9 mouse cellular contexts compared by ENCODE assay signal in genomic region chr2:58565267-58565666, GRCm38 (mm10). TPM values are rescaled to one million over a fixed set of nuclear protein-coding genes. Genes with fewer than 3 reads are reported as not detected.
A peak's percentile ranks its signal among the peaks of the same experiment; 100 is the strongest.
DNase-seq lines count a peak whose midpoint lies in the region; ATAC-seq and TF ChIP-seq lines count a peak whose summit lies in the region.
"Had no signal": no experiment of that assay in that cellular context is flagged by ENCODE, and none has a peak within 500 bp of the region (broad histone marks: within the 10 kb centered on the region; RNA-seq: fewer than 3 reads in every experiment).

No protein-coding gene starts in this region.

- H3K27me3 ChIP-seq in liver, adult 2 months (ENCODE audit: control insufficient read depth, insufficient read depth, low read length) = no peaks in the 10 kb centered on the region
- H3K27me3 ChIP-seq in heart, embryonic 15.5 days = no peaks in the 10 kb centered on the region
- no peaks in the 10 kb centered on the region for H3K27me3 ChIP-seq in midbrain, embryonic 14.5 days (ENCODE audit: control insufficient read depth, insufficient read depth, low read length)

- intact Hi-C loops in left cerebral cortex, postnatal 14 days (cut with DNase I) = loop anchor here (5.0 kb wide), 3 partner anchors 77 to 102 kb away; no protein-coding TSS in a partner anchor

- no peak for TF ChIP-seq POLR2A in liver, adult 2 months (IDR thresholded peaks at IDR 0.05; ENCODE audit: extremely low read depth, insufficient read depth, low read length)
- TF ChIP-seq POLR2A in embryonic fibroblast, embryonic 13.5 days (IDR thresholded peaks at IDR 0.05; ENCODE audit: low read depth, low read length) = no peak

- WGBS in liver, adult 2 months = 9% methylated on average over 6 of the region's 6 CpGs
- WGBS in heart, embryonic 15.5 days = 21% methylated on average over 6 of the region's 6 CpGs
- 54% methylated on average over 6 of the region's 6 CpGs for WGBS in midbrain, embryonic 14.5 days

- H3K9ac ChIP-seq in liver, adult 2 months (ENCODE audit: low read depth, low read length) = 0 out of 2 replicates have a peak overlapping the region, but pooled peaks have one; percentile 0
- H3K9ac ChIP-seq in heart, embryonic 15.5 days = peak overlapping the region; percentile 93
- H3K9ac ChIP-seq in midbrain, embryonic 14.5 days (replicated peaks; ENCODE audit: low read length) = peak overlapping the region; percentile 95

- peaks cover 37% of the 10 kb centered on the region; the same call in 1 of the 2 replicates for H3K79me2 ChIP-seq in liver, adult 2 months (ENCODE audit: control insufficient read depth, insufficient read depth, low read length)

- ATAC-seq in heart, embryonic 15.5 days (replicated peaks; ENCODE audit: insufficient number of reproducible peaks, insufficient read depth, low FRiP score, low read depth) = peak; percentile 16; the same call in 1 of the 2 replicates
- no peak for ATAC-seq in midbrain, embryonic 14.5 days (ENCODE audit: low FRiP score, low TSS enrichment)

- H3K9me3 ChIP-seq in heart, embryonic 15.5 days (replicated peaks) = no peaks in the 10 kb centered on the region
- H3K9me3 ChIP-seq in midbrain, embryonic 14.5 days (ENCODE audit: control insufficient read depth, low read length) = no peaks in the 10 kb centered on the region

- H3K4me3 ChIP-seq in liver, adult 2 months (ENCODE audit: insufficient read depth, low read depth, low read length) = peak overlapping the region; percentile 10; the same call in 1 of the 2 replicates
- peak overlapping the region; percentile 99 for H3K4me3 ChIP-seq in embryonic fibroblast, embryonic 13.5 days (ENCODE audit: insufficient read depth, low read length)
- H3K4me3 ChIP-seq in heart, embryonic 15.5 days = peak overlapping the region; percentile 97
- H3K4me3 ChIP-seq in midbrain, embryonic 14.5 days (replicated peaks; ENCODE audit: low read depth, low read length) = peak overlapping the region; percentile 79

- TF ChIP-seq CTCF in liver, adult 2 months (IDR thresholded peaks at IDR 0.05; ENCODE audit: low read depth, low read length) = no peak
- no peak for TF ChIP-seq CTCF in embryonic fibroblast, embryonic 13.5 days (IDR thresholded peaks at IDR 0.05; ENCODE audit: borderline replicate concordance, insufficient read depth, low read length)

- peak overlapping the region; percentile 2 for H3K27ac ChIP-seq in liver, adult 2 months (replicated peaks; ENCODE audit: insufficient read depth, low read depth, low read length)
- H3K27ac ChIP-seq in embryonic fibroblast, embryonic 13.5 days (ENCODE audit: insufficient read depth, low read length) = no peak overlapping the region
- H3K27ac ChIP-seq in heart, embryonic 15.5 days = peak overlapping the region; percentile 99
- H3K27ac ChIP-seq in midbrain, embryonic 14.5 days (replicated peaks; ENCODE audit: low read depth, low read length) = no peak overlapping the region

- peaks cover 39% of the 10 kb centered on the region for H3K4me1 ChIP-seq in liver, adult 2 months (ENCODE audit: control insufficient read depth, insufficient read depth, low read length)
- peaks cover 22% of the 10 kb centered on the region for H3K4me1 ChIP-seq in embryonic fibroblast, embryonic 13.5 days (ENCODE audit: control insufficient read depth, insufficient read depth, low read length)
- H3K4me1 ChIP-seq in heart, embryonic 15.5 days (replicated peaks) = peaks cover 55% of the 10 kb centered on the region
- peaks cover 32% of the 10 kb centered on the region for H3K4me1 ChIP-seq in midbrain, embryonic 14.5 days (ENCODE audit: control insufficient read depth, insufficient read depth, low read length)

- peak; percentile 62 for DNase-seq in liver, adult 2 months (ENCODE audit: extremely low read depth, low read depth, low spot score)
- no peak for DNase-seq in liver
- DNase-seq in left cerebral cortex, postnatal 14 days (ENCODE audit: low spot score in 2 of 2) = peak; percentile 42 to 60
- DNase-seq in midbrain, embryonic 14.5 days = no peak
- no peak for DNase-seq in thymus, postnatal 36 days
- DNase-seq in ovary, postnatal 14 days (ENCODE audit: low spot score) = no peak

- H3K4me2 ChIP-seq in heart, embryonic 15.5 days = peak overlapping the region; percentile 66
- peak overlapping the region; percentile 75 for H3K4me2 ChIP-seq in midbrain, embryonic 14.5 days (ENCODE audit: low read length)

- no peaks in the 10 kb centered on the region for H3K36me3 ChIP-seq in liver, adult 2 months (ENCODE audit: control insufficient read depth, insufficient read depth, low read length)
- H3K36me3 ChIP-seq in heart, embryonic 15.5 days = no peaks in the 10 kb centered on the region
- no peaks in the 10 kb centered on the region for H3K36me3 ChIP-seq in midbrain, embryonic 14.5 days (ENCODE audit: control insufficient read depth, insufficient read depth, low read length)
- H3K36me3 ChIP-seq: G1E had no signal

RNA-seq across cellular contexts. Expression of gene Acvr1, which starts 1.7 kb away (rescaled TPM):
- 8.4 and 9.0 TPM in 2 replicates for total RNA-seq in liver, adult 2 months (2014; rRNA removed)
- polyA plus RNA-seq in liver, adult 2 months (2012; rRNA removed) = 4.3 and 5.7 TPM in 2 replicates
- polyA plus RNA-seq in embryonic fibroblast, embryonic 13.5 days (2011; ENCODE audit: insufficient read length, low read depth, missing spikeins) = 47.6 and 57.1 TPM in 2 replicates
- 8.6 and 8.8 TPM in 2 replicates for polyA plus RNA-seq in heart, embryonic 15.5 days (2015; fragmentation: Nextera tagmentation; extraction: Ambion mirVana)
- total RNA-seq in left cerebral cortex, postnatal 14 days (2021) = 10 to 100 TPM; 32.7 to 33.8 TPM
- polyA plus RNA-seq in midbrain, embryonic 14.5 days (2014; fragmentation: Nextera tagmentation; extraction: Ambion mirVana) = 5.6 and 7.5 TPM in 2 replicates
- polyA plus RNA-seq: G1E had no signal

RNA-seq across cellular contexts. Expression of gene Upp2, which starts 1.8 kb away (rescaled TPM):
- total RNA-seq in liver, adult 2 months (2014; rRNA removed) = 1,501 and 1,754 TPM in 2 replicates
- polyA plus RNA-seq in liver, adult 2 months (2012; rRNA removed) = 105 and 134 TPM in 2 replicates
- 4.1 and 6.2 TPM in 2 replicates for polyA plus RNA-seq in embryonic fibroblast, embryonic 13.5 days (2011; ENCODE audit: insufficient read length, low read depth, missing spikeins)
- 5.2 and 7.5 TPM in 2 replicates for polyA plus RNA-seq in heart, embryonic 15.5 days (2015; fragmentation: Nextera tagmentation; extraction: Ambion mirVana)
- 10 to 100 TPM; 16.7 to 19.4 TPM for total RNA-seq in left cerebral cortex, postnatal 14 days (2021)
- polyA plus RNA-seq in midbrain, embryonic 14.5 days (2014; fragmentation: Nextera tagmentation; extraction: Ambion mirVana) = 14.1 and 14.4 TPM in 2 replicates
- polyA plus RNA-seq: G1E had no signal

Comparison
In these comparisons a context has a peak if more than half of its experiments do, and no peak if none do; other contexts are left out.
1. DNase-seq: peak in liver, adult 2 months (single experiment) and left cerebral cortex, postnatal 14 days (2 of 2); none in liver (single experiment), midbrain, embryonic 14.5 days (single experiment), thymus, postnatal 36 days (0 of 2) and ovary, postnatal 14 days (single experiment).
2. H3K27ac ChIP-seq: peak in liver, adult 2 months (single experiment) and heart, embryonic 15.5 days (single experiment); none in embryonic fibroblast, embryonic 13.5 days (single experiment) and midbrain, embryonic 14.5 days (single experiment).
3. H3K4me3 ChIP-seq: peak in every context shown above with its lines; median percentile 99 in embryonic fibroblast, embryonic 13.5 days; 97 in heart, embryonic 15.5 days; 79 in midbrain, embryonic 14.5 days; 10 in liver, adult 2 months.
4. H3K9ac ChIP-seq: peak in every context shown above with its lines; median percentile 95 in midbrain, embryonic 14.5 days; 93 in heart, embryonic 15.5 days; 0 in liver, adult 2 months.